Mouse (Mus musculus) cerebellum, adult (tissue): Measurements from ENCODE around the gene Cecr2.
"Not testable (repeated sequence)": the region's sequence is repeated elsewhere in the genome, so short reads cannot be mapped to it uniquely, and the experiment has no call there.

Source experiments
- ATAC-seq: cut with Nextera tagmentation; 2 replicates; pipeline ENCODE4 v1.9.2; 2017; ENCODE audit warnings: mild to moderate bottlenecking, moderate library complexity, mixed read lengths; ENCODE audit not compliant: insufficient number of reproducible peaks, low FRiP score, low TSS enrichment

Cecr2 gene

DNA sequence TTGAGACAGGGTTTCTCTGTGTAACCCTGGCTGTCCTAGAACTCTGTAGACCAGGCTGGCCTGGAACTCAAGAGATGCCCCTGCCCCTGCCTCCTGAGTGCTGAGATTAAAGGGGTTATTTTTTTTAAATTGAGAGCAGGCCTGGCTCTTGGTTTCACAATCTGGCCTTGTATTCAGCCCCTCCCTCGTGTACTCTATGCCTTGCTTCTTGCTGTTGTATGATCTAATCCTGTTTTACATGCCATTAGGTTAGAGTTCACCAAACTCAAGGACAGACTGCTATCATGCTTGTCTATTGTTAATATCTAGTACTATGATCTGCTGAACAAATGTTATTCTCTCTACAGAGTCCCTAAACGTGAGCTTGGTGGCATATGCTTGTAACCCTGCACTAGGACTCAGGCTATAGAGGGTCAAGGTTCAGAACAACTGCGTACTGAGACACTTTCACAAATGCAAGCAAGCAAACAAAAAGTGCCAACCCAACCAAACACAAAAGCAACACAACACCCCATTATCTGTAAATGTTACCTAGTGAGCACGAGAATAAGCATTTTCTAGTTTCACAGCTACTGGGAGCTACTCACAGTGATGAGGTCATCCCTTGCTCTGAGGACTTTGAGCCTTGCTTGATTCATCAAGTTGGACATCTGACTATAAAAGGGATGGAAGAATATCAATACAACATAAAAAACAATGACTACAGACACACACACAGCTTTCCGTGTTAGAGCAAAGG lies 141.0 kb downstream of the Cecr2 start:
- no peak for ATAC-seq

DNA sequence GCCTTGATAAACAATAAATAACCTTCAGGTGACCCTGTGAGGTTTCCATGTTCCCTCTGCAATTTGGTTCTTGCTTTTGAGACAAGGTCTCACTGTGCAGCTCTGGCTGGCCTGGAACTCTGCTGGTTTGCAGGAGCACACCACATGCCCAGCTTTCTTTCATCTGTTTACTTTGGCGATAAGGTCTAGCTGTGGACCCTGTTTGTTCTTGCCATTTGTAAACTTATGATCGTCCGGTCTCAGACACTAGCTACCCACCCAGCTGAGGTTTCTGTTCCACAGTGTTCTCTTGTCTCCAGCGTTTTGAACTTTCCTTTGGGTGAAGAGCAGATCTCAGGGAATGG lies 141.5 kb downstream of the Cecr2 start:
- ATAC-seq, result no peak

DNA sequence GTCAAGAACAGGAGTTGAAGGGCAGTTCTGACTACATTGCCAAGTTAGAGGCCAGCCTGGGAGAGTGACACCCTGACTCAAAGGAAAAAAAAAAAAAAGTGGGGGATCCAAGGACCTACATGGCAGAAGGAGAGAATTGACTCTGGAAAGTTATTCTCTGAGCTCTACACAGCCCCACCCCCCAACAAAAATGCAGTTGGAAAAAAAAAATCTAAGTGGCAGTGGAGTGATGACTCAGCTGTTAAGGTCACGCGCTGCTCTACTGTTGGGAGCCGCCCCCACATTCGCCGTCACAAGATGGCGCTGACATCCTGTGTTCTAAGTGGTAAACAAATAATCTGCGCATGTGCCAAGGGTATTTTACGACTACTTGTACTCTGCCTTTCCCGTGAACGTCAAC lies 145.8 kb downstream of the Cecr2 start:
- ATAC-seq, result not testable (repeated sequence)

DNA sequence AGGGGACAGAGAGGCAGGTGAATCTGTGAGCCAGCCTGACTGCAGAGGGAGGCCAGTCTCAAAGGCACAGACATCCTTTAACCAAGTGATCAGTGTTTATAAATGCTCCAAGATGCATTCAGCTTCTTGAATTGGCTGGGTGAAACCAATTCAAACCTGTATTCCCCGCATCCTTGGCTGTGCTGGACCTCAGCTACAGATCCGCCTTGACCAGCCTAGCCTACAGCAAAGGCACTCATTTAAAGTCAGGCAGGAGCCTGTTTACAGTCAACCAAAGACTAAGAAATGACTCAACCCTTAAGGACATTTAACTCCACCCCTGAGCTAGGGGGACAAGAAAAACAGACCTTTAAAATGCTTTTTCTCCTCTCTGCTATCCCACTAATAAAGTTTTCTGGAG lies 153.1 kb downstream of the Cecr2 start:
- no peak for ATAC-seq

DNA sequence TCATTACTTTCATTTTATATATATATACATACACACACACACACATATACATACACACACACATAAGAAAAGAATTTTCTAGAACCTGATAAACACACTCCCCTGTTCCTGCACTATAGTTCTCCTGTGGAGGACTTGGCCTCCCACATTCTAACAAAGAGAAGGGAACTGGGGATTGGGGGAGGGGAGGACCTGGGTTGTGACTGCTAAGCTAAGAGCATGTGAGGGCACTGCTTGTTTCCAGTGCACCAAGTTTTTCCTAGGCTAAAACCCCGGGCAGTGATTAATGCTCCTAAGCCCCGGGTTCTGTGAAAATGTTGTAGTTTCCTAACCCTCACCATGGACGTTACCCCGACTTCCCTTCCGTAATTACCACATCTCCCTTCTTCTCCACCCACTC lies 154.0 kb downstream of the Cecr2 start:
- no peak for ATAC-seq
